Mouse (Mus musculus) brain, embryonic 14.5 days (tissue): ENCODE results near the gene Abca1. TPM values are rescaled to one million over a fixed set of nuclear protein-coding genes. Genes with fewer than 3 reads are reported as not detected.

ENCODE experiments used
- DNase-seq: peaks from one replicate; pipeline ENCODE4 v3.0.0-alpha.2; 2011; ENCODE audit warnings: low read depth
- CTCF ChIP-seq: fragments of 200-500 bp; IDR thresholded peaks from 2 replicates; pipeline ENCODE4 v1.5.1; 2012; ENCODE audit warnings: inconsistent platforms, mild to moderate bottlenecking, moderate library complexity, borderline replicate concordance; ENCODE audit not compliant: insufficient read depth, insufficient read length; ENCODE audit errors: extremely low read depth
- POLR2A ChIP-seq: fragments of 200-500 bp; IDR thresholded peaks from 2 replicates; pipeline ENCODE4 v1.6.1; 2012; ENCODE audit warnings: mild to moderate bottlenecking, inconsistent platforms, borderline replicate concordance; ENCODE audit not compliant: poor library complexity, insufficient read depth, insufficient read length, severe bottlenecking; ENCODE audit errors: extremely low read depth
- polyA plus RNA-seq: library from polyadenylated mRNA; depleted of rRNA; stranded (reverse); fragments of >200 nt; gene quantifications from 2 replicates; pipeline ENCODE4 v1.2.3, GENCODE M21; 2012

Gene Abca1
- polyA plus RNA-seq, 1 experiment: 15.9 TPM

DNA sequence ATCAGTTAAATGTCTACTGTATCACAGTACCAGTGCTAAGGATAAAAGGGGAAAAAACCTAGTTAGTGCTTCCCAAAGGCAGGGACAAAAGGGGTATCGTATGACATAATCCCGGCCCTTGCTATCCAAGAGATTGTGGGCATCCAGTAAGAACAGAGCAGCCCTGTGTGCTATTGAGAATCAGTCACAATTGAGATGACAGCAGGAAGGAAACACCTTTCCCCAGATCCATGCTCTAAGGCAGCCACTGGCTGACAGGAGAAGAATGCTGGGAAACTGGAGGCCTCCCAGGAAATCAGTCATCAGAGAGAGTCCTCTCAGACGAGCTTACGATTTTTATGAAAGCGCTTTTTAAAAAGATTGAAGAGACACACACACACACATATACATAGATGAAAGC is 42.6 kb downstream of the Abca1 start:
- TF ChIP-seq CTCF: no peak
- TF ChIP-seq POLR2A: no peak
- DNase-seq: peak; percentile 55

DNA sequence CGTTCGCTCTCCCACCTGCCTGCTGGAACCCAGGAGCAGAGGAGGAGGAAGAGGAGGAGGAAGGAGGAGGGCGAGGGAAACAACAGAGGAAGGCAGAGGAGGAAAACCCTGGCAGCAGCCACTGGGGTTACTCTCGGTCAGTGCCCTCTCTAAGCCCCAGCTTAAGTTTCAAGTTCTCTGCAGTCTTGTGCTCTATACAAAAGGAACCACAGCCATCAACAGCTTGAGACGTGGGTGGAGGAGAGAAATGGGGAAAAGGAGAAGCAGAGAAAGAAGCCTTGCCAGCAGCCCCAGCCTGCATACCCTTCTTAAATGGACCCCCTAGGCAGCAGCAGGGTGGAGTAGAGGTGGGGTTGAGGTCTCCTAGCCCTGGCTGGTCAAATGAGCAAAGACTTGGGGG is 43.8 kb downstream of the Abca1 start:
- DNase-seq: peak; percentile 58
- TF ChIP-seq POLR2A (no peak), CTCF (no peak)

DNA sequence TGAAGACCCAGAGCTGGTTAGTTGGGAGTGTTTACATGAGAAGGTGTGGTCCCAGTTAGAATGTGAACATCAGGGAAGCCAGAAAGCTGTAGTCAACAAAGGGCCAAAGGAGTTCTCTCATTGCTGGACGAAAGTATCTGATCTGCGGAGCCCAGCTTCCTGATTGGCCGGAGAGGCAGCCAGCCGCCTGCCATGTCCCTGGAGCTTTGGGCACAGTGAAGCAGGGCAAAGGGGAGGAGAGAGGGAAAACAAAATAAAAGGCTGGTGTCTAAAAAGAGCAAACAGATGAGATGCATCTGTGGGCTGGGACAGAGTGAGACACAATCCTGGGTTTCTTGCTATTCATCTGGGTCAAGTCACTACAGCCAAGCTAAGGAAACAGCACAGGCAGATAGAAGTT is 44.3 kb downstream of the Abca1 start:
- DNase-seq: peak; percentile 8
- TF ChIP-seq CTCF: no peak
- TF ChIP-seq POLR2A: no peak

DNA sequence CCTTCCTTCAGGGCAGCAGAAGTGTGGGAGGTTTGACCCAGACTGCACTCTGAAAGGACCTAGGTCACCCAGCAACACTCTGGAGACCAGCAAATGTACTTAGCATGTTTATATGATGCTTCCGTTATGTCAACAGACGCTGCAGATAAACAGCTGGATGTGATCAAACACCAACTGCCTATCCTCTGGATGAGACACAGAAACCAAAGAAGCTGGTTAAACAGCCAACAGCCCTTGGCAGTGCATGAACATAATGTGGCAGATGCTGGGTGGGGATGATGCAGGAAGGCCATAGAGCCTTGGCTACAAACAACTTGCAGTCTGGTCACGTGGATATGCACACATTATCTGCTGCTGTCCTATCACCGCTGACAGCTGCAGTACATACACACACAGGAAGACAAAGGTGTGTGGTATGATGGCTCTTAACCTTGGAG is 47.8 kb downstream of the Abca1 start:
- no peak for DNase-seq
- no peak for TF ChIP-seq POLR2A
- TF ChIP-seq CTCF: no peak

DNA sequence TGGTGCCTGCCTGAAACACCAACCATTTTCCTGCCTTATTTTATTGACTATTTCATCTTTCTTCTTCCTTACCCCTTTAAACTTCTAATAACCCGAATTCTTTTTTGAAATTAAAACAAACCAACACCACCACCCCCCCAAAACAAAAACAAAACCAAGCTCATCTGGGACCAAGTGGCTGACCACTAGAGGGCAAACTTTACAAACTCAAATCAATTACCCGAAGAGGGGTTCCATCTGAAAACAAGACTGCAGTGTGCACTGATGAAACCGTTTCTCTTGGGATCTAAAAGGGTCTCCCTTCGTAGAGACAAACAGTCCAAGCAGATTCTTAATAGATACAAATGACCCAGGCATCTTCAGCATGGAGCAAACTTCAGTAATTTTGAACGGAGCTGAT is 49.3 kb downstream of the Abca1 start:
- TF ChIP-seq POLR2A (no peak), CTCF (peak; percentile 66; the same call in 1 of the 2 replicates)
- peak; percentile 79 for DNase-seq

DNA sequence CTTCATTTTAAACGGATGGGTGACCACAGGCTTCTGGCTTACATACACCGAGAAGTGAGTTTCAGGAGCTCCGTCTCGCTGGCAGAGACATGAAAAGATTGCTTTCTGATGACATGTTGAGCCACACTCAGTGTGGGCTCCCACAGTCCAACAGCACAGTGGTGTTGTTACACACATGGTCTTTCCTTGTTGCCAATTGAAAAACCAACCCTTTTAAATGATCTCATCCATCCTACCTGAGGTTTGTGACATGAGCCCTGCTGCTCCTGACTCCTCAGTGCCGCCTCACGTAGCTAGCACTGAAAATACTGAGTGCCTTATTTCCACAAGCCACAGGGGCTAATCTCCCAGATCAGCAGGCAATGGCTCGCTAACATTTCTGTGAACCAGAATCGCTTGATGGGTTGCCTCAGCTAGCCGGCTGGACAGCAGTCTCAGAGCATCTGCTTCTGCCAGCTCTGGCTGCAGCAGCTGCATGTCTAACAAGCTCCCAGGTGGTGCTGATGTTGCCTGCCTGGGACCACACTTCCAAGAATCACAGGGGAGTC is 50.2 kb downstream of the Abca1 start:
- DNase-seq: peak; percentile 48
- TF ChIP-seq POLR2A: no peak
- TF ChIP-seq CTCF: no peak

DNA sequence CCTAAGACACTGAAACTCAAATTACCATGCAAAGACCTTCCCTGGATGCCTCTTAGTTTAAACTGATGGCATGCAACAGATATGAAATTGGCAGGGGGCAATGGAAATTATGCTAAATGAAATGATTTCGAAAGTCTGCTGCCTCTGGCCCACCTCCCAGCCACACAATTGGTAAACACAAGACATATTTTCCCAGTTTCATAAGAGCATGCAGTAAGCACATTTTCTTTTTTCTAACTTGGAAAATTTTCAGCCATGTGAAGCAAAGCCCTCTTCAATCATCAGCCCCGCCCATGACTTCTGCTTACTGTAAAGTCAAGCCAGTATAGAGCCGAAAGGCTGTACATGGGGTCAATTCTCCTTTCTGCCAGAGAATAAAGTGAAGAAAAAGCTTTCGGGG is 51.5 kb downstream of the Abca1 start:
- peak; percentile 35 for DNase-seq
- TF ChIP-seq CTCF (no peak), POLR2A (no peak)

DNA sequence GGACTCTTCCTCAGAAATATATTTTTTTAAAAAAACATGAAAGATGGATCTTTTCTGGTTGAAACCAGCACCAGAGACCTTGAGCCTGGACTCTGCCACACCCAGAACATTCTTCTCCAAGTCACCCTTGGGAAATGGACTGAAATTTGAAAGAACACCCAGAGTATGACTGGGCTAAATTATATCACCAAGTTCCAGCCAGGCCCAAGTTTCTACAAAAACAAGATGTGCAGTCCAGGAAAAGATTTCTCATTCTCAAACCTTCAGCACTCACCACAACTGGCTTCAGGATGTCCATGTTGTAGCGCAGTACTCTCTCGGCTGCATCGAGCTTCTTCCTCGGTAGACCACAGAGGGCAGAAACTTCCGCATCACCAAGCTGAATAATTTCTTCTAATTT is 53.0 kb downstream of the Abca1 start:
- no peak for DNase-seq
- TF ChIP-seq CTCF (no peak), POLR2A (no peak)

DNA sequence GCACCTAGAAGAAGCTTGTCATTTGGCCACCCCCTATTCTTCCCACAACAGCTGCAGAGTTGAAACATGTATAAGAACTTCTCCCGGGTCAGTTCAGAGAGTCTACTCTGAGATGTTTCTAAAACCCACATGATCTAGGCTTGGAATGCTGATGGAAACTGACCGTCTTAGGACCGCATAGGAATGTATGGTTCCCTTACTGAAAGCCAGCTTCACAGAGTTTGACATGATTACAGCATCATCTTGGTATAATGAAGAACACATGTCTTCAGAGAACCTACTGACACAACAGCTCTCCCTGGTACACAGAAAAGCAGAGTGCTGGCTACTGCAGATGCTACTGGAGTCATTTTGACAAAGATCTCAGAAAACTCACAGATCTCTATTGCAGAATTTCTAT is 53.6 kb downstream of the Abca1 start:
- TF ChIP-seq POLR2A (no peak), CTCF (no peak)
- no peak for DNase-seq

DNA sequence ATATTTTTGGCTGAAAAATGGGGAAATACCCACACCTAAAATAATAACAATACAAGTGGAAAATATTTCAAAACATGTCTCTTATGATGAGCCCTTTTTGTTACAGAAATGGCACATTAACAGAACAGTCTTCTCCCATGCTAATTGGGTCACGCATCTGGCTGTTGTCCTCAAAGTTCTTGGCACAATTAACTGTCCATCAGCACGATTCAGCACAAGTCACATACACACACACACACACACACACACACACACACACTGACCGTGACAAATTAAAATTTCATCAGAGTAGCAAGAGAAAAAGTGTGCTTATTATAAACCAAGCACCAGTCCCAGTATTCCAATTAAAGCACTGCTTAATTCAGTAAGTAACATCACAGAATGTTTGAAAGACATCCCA is 55.1 kb downstream of the Abca1 start:
- no peak for TF ChIP-seq POLR2A
- no peak for TF ChIP-seq CTCF
- DNase-seq: no peak

DNA sequence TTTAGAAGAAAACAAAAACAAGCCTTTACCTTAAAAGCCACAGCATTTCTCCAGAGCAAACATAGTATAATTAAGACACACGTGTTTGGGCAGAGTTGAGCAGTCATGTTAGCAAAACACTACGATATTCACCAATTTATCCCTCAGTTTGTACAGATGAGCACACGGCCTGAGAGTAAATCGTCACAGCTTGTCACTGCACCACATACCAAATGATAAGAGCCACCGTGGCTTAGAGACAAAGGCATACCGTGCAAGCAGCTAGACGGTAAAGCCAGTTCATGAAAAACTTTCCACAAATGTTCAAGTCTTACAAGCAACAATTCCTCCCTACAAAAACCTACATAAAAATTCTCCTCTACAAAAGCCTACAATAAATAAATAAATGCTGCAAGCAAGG is 57.2 kb downstream of the Abca1 start:
- TF ChIP-seq CTCF (no peak), POLR2A (no peak)
- no peak for DNase-seq

DNA sequence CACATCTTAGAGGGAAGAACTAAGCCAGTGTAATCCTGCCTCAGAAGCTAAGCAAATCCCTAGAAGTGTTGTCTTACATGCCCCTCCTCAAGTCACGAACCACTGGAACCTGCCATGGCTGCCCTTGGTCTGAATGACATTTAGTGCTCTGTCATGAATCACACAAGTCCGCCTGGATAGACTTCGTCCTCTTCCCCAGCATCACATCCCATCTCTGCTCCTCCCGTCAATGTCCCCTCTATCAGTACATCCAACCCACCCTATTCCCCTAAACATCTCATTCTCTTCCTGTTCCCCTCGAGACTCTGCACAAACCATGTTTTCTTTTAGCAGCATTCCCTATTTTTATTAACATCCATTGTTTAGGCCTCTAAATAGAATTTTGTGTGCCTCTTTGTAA is 58.4 kb downstream of the Abca1 start:
- no peak for DNase-seq
- no peak for TF ChIP-seq CTCF
- no peak for TF ChIP-seq POLR2A

DNA sequence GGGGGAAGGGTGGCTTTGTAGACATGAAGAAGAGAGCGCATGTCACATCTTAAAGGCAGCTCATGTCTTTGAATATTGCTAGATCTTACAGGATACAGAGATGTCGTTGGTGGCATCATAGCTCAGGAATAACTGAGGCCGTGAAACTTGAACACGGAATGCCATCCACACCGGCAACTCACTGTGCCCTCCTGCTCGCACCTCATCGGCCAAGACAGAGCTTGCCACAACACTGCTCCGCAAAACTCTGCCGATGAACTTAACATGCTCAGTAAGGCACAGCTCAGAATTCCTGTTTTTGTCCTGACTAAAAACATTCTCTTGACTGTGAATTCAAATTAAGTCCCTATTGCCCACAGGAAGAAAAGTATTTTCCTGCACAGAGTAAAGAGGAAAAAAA is 59.2 kb downstream of the Abca1 start:
- DNase-seq: no peak
- no peak for TF ChIP-seq CTCF
- no peak for TF ChIP-seq POLR2A

DNA sequence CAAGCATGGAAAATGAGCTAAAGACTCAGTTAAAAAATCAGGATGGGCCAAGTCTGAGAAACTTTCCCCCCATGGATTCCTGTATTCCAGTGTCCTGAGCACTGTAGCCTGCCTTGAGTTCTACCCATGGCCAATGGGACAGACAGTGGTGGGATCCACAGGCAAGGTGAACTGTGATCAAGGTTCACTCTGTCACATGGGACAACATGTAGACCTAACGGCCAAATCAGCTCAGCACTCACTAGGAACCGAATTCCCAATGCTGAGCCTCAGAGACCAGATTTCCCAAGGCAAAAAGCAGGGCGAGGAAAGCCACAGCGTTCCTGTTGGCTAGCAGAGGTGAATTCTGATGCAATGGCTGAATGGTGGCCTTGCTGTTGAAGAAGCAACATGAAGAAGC is 64.8 kb downstream of the Abca1 start:
- TF ChIP-seq POLR2A (no peak), CTCF (no peak)
- no peak for DNase-seq

DNA sequence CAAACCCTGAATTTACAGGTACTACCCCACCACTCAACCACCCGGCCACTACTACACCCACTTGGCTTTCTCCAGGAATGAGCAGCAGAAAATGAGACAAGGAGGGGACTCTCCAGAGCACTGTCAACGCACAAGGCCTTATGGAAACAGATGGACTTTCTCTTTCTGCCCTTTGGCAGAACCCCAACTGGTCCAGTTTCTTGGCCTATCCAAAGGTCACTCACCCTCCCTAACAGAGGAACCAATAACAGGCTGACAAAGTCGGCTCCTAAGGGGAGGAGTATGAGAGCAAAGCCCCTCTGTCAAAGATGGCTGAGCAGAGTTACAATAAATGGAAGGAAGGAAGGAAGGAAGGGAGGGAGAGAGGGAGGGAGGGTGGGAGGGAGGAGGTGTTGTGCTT is 65.4 kb downstream of the Abca1 start:
- no peak for DNase-seq
- TF ChIP-seq CTCF (no peak), POLR2A (no peak)
